Mouse (Mus musculus): ENCODE measurements at regions not wholly inside any gene's neighbourhood (a gene's known extent, or its start where the extent isn't known, plus 50 kb on each side); places are given as distances from the start of the nearest gene placed in this dataset.

DNA sequence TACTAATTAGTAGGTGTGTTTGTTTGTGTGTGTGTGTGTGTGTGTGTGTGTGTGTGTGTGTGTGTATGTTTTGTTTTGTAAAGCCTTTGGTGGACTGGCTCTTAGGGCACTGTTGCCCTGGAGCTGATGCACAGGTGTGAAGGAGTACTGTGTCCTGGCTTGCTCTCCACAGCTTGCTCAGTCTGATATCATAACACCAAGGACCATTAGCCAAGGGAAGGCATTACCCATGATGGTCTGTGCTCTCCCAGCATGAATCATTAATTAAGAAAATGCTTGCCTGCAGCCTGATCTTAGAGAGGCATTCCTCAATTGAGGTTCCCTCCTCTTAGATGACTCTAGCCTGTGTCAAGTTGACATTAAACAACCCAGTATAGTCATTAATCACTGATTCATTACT is 54.7 kb downstream of the Spry2 start:
- ATAC-seq (ENCODE audit: low FRiP score, low read depth), result no peak
- Histone ChIP-seq H3K27me3 (replicated peaks) (no peaks in the 10 kb centered on the region), H3K36me3 (no peaks in the 10 kb centered on the region), H3K9ac (no peak overlapping the region), H3K27ac (no peak overlapping the region), H3K4me2 (replicated peaks) (no peak overlapping the region), H3K9me3 (no peaks in the 10 kb centered on the region), H3K4me1 (no peaks in the 10 kb centered on the region), H3K4me3 (no peak overlapping the region)

DNA sequence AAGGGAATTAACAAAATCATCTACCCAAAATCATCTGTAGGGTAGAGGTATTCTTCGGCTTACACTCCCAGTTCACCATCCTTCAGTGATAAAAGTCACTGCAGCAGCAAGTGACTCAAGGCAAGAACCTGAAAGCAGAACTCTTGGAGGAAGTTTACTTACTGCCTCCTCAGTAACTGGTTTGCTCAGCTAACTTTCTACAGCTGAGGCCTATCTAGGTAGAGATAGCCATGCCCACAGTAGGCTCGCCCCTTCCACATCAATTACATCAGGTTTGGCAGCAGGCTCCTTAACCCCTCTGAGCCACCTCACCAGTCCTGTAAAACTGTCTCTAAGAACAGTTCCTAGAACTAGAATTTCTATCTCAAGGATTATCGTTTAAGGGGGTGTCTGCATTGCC is 59.1 kb downstream of the Spry2 start:
- Histone ChIP-seq H3K4me1 (no peaks in the 10 kb centered on the region), H3K9ac (no peak overlapping the region), H3K4me2 (replicated peaks) (no peak overlapping the region), H3K9me3 (no peaks in the 10 kb centered on the region), H3K36me3 (no peaks in the 10 kb centered on the region), H3K4me3 (no peak overlapping the region), H3K27me3 (replicated peaks) (no peaks in the 10 kb centered on the region), H3K27ac (no peak overlapping the region)
- WGBS, result 89% methylated on average over 3 of the region's 3 CpGs
- ATAC-seq (ENCODE audit: low FRiP score, low read depth), result no peak

DNA sequence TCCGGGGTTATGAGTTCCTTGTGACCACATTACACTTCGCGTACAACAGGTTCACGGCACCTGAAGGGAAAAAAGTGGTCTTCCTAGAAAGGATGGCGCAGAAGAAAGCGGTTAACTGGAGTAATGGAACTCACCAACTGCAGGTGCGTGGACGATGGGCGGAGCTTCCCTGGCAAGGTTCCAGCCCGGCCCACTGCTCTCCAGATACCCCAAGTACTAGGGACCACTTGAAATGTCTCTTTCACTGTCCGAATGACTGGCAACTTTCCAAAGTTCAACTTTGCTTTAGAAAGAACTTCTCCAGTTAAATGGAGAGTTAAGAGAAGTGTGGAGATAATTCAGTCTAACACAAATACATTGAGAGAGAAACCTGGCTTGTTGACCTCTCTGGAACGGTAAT is 65.9 kb downstream of the Spry2 start:
- WGBS, result 91% methylated on average over 12 of the region's 12 CpGs
- no peaks in the 10 kb centered on the region for H3K36me3 ChIP-seq
- H3K4me2 ChIP-seq (replicated peaks), result no peak overlapping the region
- H3K27ac ChIP-seq, result no peak overlapping the region
- no peaks in the 10 kb centered on the region for H3K9me3 ChIP-seq
- no peak overlapping the region for H3K9ac ChIP-seq
- no peaks in the 10 kb centered on the region for H3K4me1 ChIP-seq
- no peak overlapping the region for H3K4me3 ChIP-seq
- no peak for ATAC-seq (ENCODE audit: low FRiP score, low read depth)
- no peaks in the 10 kb centered on the region for H3K27me3 ChIP-seq (replicated peaks)

DNA sequence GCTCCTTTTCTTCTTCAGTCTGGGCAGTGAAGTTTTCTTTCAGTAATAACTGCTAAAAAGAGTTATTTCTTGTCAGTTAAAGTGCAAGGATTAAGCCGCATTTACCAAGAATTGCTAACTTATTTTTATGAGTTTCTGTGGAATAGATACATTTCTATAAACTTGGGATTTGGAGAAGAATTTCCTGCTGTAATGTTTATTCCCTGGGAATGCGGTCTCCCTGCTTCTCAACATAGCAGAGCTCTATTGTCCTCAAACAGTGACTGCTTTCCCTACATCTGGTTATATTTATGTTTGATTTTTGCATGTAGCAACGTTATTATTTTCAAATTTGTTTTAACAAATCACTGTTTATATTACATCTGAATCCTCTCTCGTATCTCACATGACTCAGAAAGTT is 66.3 kb downstream of the Spry2 start:
- H3K36me3 ChIP-seq, result no peaks in the 10 kb centered on the region
- no peak for ATAC-seq (ENCODE audit: low FRiP score, low read depth)
- WGBS, result 82% methylated on average over 4 of the region's 4 CpGs
- H3K27me3 ChIP-seq (replicated peaks), result no peaks in the 10 kb centered on the region
- H3K4me3 ChIP-seq, result no peak overlapping the region
- no peak overlapping the region for H3K27ac ChIP-seq
- H3K9ac ChIP-seq, result no peak overlapping the region
- no peaks in the 10 kb centered on the region for H3K4me1 ChIP-seq
- H3K9me3 ChIP-seq, result no peaks in the 10 kb centered on the region
- H3K4me2 ChIP-seq (replicated peaks), result no peak overlapping the region

DNA sequence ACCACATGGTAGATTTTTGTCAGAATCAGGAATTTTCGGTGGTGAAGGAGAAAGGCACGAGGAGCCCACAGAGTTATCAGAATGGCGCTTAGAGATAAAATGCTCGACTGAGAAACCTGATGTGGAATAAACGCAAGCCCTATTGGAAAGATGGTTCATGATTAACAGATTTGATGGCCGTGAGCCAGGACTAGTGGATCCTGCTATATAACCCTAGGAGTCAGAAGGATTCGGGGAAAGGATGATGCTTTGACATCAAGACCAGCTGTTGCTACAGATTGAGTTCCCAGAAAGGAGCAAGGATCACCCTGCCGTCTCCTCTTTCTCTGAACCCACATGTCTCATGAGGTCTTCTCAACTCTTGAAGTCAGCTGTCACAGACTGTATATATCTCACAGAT is 73.5 kb downstream of the Spry2 start:
- 88% methylated on average over 8 of the region's 8 CpGs for WGBS
- no peak for ATAC-seq (ENCODE audit: low FRiP score, low read depth)

DNA sequence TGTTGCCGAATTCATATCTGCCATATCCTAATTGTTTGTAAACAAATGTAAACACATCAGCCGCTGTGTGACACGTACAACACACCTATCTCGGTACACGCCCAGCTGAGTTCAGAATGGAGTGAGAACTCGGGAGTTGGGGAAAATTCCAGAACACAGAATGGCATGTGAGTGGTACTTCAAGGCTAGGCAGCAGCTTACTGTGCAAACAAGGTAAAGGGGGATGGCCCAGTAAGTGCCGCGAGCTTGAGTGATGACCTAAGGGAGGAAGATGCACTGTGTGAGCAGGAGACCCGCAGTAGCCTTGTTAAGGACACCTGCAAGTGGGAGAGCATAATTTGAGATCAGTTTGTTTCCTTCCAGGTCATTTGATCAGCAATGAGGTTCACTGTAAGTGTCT is 74.0 kb downstream of the Spry2 start:
- H3K9ac ChIP-seq, result no peak overlapping the region
- no peaks in the 10 kb centered on the region for H3K4me1 ChIP-seq
- no peak overlapping the region for H3K4me2 ChIP-seq (replicated peaks)
- H3K4me3 ChIP-seq, result no peak overlapping the region
- no peak overlapping the region for H3K27ac ChIP-seq
- no peaks in the 10 kb centered on the region for H3K36me3 ChIP-seq
- no peak for ATAC-seq (ENCODE audit: low FRiP score, low read depth)
- WGBS, result 93% methylated on average over 9 of the region's 9 CpGs
- H3K27me3 ChIP-seq (replicated peaks), result no peaks in the 10 kb centered on the region
- no peaks in the 10 kb centered on the region for H3K9me3 ChIP-seq

More for the DNA sequence above, 73.5 kb downstream of the Spry2 start:
- Histone ChIP-seq H3K36me3 (no peaks in the 10 kb centered on the region), H3K4me3 (no peak overlapping the region), H3K4me2 (replicated peaks) (no peak overlapping the region), H3K4me1 (no peaks in the 10 kb centered on the region), H3K9me3 (no peaks in the 10 kb centered on the region), H3K27ac (no peak overlapping the region), H3K27me3 (replicated peaks) (no peaks in the 10 kb centered on the region), H3K9ac (no peak overlapping the region)

DNA sequence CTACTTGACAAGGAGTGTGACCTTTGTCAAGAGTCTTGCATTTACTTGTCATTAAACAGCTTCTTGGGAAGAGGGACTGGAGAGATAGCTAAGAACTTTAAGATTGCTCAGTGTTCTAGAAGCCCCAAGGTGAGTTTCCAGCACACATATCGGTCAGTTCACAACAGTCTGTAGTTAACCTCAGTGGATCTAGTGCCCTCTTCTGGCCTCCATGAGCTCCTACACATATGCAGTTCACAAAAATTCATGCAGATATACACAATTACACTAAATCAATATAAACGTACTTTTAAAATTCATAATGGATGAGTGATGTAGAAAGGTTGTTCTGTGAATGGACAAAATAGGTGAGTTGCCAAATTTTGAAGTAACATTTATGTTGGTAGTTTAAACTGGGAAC is 77.1 kb downstream of the Spry2 start:
- H3K4me3 ChIP-seq, result no peak overlapping the region
- WGBS, result 92% methylated on average over 2 of the region's 2 CpGs

DNA sequence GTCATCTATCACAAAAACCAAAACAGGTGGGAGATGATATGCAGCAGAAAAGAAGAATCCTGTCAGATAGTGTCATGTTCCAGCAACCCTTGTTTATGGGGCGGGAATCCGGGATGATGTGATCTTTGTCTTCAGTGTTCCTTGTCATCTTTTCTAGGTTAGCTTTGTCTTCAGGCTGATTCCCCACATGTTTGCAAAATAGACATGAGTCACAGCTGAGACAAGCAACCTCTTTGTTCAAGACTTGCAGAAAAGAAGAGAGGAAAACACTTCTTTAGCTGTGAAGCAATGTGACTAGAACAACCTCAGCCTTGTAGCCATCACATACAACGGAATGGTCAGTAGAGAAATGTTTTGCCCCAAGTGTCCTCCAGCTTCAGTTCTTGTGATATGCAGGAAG is 77.8 kb downstream of the Spry2 start:
- Histone ChIP-seq H3K9me3 (no peaks in the 10 kb centered on the region), H3K9ac (no peak overlapping the region), H3K36me3 (no peaks in the 10 kb centered on the region), H3K27ac (no peak overlapping the region), H3K4me1 (no peaks in the 10 kb centered on the region), H3K4me2 (replicated peaks) (no peak overlapping the region), H3K27me3 (replicated peaks) (no peaks in the 10 kb centered on the region), H3K4me3 (no peak overlapping the region)
- ATAC-seq (ENCODE audit: low FRiP score, low read depth), result no peak
- 94% methylated on average over 3 of the region's 3 CpGs for WGBS

More for the DNA sequence above, 77.1 kb downstream of the Spry2 start:
- no peaks in the 10 kb centered on the region for H3K9me3 ChIP-seq
- H3K9ac ChIP-seq, result no peak overlapping the region
- no peaks in the 10 kb centered on the region for H3K27me3 ChIP-seq (replicated peaks)
- no peaks in the 10 kb centered on the region for H3K4me1 ChIP-seq
- no peak overlapping the region for H3K27ac ChIP-seq
- ATAC-seq (ENCODE audit: low FRiP score, low read depth), result no peak
- no peaks in the 10 kb centered on the region for H3K36me3 ChIP-seq
- H3K4me2 ChIP-seq (replicated peaks), result no peak overlapping the region

DNA sequence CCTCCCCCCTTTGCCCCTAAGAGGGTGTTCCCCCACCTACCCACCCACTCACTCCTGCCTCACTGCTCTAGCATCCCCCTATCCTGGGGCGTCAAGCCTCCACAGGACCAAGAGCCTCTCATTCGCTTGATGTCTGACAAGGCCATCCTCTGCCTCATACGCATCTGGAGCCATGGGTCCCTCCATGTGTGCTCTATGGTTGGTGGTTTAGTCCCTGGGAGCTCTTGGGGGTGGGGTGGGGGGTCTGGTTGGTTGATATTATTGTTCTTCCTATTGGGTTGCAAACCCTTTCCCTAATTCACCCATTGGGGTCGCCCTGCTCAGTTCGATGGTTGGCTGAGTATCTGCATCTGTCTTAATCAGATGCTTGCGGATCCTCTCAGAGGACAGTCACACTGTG is 79.1 kb downstream of the Spry2 start:
- H3K27me3 ChIP-seq (replicated peaks), result no peaks in the 10 kb centered on the region
- no peak overlapping the region for H3K9ac ChIP-seq
- no peak for ATAC-seq (ENCODE audit: low FRiP score, low read depth)
- no peaks in the 10 kb centered on the region for H3K9me3 ChIP-seq
- no peaks in the 10 kb centered on the region for H3K36me3 ChIP-seq
- no peak overlapping the region for H3K4me2 ChIP-seq (replicated peaks)
- no peak overlapping the region for H3K4me3 ChIP-seq
- H3K4me1 ChIP-seq, result no peaks in the 10 kb centered on the region
- no peak overlapping the region for H3K27ac ChIP-seq
- 91% methylated on average over 6 of the region's 6 CpGs for WGBS

DNA sequence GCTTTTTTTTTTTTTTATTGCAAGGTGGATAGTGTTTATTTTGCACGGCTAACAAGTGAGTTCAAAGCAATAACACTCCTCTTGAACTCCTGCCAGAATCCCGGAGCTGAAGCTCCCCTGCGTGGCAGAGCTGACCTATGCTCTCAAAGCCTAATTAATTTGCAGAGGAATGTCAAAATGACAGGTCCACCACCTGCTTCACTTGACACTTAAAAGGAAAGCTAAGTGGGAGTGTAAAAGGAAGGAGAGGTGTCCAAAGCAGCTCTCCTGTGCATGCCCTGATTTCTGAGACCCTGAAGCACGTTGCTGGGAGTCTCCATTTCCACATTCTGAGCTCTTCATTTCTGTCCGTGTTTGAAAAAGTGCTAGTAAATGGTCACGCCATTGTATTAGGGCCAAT is 80.8 kb downstream of the Spry2 start:
- no peak overlapping the region for H3K9ac ChIP-seq
- WGBS, result 12% methylated on average over 6 of the region's 6 CpGs
- peak; percentile 46 for ATAC-seq (ENCODE audit: low FRiP score, low read depth)

DNA sequence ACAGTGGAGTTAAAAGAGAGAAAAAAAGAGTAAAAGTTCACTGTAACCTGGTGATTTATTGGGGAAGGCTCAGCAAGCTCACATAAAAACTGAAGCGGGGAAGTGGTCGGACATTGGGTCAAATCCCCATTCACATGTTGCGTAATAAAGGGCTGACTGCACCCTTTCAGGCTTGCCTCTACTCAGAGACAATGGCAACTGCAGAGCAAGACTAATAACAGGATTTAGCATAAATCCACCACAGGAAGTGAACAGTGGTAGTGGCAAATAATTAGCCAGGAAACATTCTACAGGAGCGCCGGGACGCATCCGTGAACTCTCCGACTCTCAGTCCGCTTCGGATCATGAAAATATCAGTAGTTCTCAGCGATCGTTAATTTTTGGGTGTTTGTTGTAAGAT is 81.3 kb downstream of the Spry2 start:
- no peaks in the 10 kb centered on the region for H3K27me3 ChIP-seq (replicated peaks)
- no peaks in the 10 kb centered on the region for H3K4me1 ChIP-seq
- WGBS, result 6% methylated on average over 12 of the region's 12 CpGs
- peak overlapping the region; percentile 19; the same call in 1 of the 2 replicates for H3K4me3 ChIP-seq
- peak; percentile 87 for ATAC-seq (ENCODE audit: low FRiP score, low read depth)
- no peak overlapping the region for H3K27ac ChIP-seq
- H3K4me2 ChIP-seq (replicated peaks), result peak overlapping the region; percentile 53
- H3K9me3 ChIP-seq, result no peaks in the 10 kb centered on the region
- no peak overlapping the region for H3K9ac ChIP-seq
- H3K36me3 ChIP-seq, result no peaks in the 10 kb centered on the region

More for the DNA sequence above, 80.8 kb downstream of the Spry2 start:
- Histone ChIP-seq H3K4me2 (replicated peaks) (peak overlapping the region; percentile 53), H3K9me3 (no peaks in the 10 kb centered on the region), H3K4me1 (no peaks in the 10 kb centered on the region), H3K36me3 (no peaks in the 10 kb centered on the region), H3K4me3 (no peak overlapping the region), H3K27me3 (replicated peaks) (no peaks in the 10 kb centered on the region), H3K27ac (no peak overlapping the region)

DNA sequence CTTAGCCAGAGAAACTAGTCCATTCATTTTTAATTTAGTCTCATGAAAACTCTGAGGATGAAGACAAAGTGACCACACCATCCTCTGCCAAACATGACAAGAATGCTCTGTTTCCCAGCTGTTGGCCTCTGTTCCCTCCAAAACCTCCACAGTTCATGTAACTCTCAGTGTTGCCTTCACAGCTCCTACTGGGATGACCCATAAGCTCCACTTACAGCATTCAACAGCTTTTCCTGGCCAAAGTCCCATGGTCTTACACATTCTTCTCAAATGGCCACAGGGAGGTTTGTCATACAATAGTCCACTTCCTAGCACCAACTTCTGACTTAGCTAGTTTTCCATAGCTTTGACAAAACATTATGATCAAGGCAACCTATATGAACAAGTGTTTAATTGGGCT is 83.0 kb downstream of the Spry2 start:
- H3K4me2 ChIP-seq (replicated peaks), result no peak overlapping the region
- no peak overlapping the region for H3K4me3 ChIP-seq
- no peaks in the 10 kb centered on the region for H3K9me3 ChIP-seq
- H3K9ac ChIP-seq, result no peak overlapping the region
- no peak overlapping the region for H3K27ac ChIP-seq
- H3K27me3 ChIP-seq (replicated peaks), result no peaks in the 10 kb centered on the region
- ATAC-seq (ENCODE audit: low FRiP score, low read depth), result no peak
- no peaks in the 10 kb centered on the region for H3K4me1 ChIP-seq
- H3K36me3 ChIP-seq, result no peaks in the 10 kb centered on the region

DNA sequence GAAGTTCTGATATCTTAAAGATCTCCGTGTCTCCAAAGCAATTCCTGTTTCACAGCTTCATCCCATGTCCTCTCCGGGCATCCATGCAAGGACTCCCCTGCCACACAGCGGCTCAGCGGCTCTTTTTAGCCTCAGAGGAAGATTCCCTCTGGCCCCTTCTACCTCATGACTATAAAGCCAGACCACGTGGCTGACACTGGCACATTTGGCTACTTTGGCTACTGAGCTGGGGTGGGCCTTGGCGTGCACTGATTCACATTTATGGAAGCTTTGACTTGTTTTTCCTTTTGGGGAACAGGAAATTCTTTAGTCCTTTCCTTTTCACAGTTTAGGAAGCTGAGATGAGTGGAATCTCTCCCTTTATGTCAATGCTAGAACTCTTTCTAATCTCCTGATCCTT is 83.5 kb downstream of the Spry2 start:
- Histone ChIP-seq H3K36me3 (no peaks in the 10 kb centered on the region), H3K9me3 (no peaks in the 10 kb centered on the region), H3K9ac (no peak overlapping the region), H3K4me3 (no peak overlapping the region), H3K27me3 (replicated peaks) (no peaks in the 10 kb centered on the region), H3K4me2 (replicated peaks) (no peak overlapping the region), H3K4me1 (no peaks in the 10 kb centered on the region), H3K27ac (no peak overlapping the region)
- 88% methylated on average over 6 of the region's 6 CpGs for WGBS
- ATAC-seq (ENCODE audit: low FRiP score, low read depth), result no peak

DNA sequence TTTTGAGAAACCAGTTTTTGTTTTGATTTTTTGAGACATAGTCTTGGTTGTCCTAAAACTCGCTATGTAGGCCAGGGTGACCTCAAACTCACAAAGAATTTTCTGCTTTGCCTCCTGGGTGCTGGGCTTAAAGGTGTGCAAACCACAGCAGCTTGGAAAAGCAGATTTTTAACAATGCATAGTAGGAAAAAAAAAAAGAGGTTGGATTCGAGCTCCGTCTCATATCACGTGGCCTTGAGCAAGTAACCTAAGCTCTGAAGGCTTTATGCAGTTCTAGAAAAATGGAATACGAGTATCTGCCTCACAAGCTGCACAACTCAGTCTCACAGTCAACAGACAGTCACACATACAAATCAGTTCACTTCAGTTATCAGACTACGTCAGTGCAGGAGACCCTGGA is 90.9 kb downstream of the Spry2 start:
- no peak for ATAC-seq (ENCODE audit: low FRiP score, low read depth)
- 0 out of 2 replicates have a peak, but pooled peaks cover 3% of the 10 kb centered on the region for H3K4me1 ChIP-seq
- no peak overlapping the region for H3K4me2 ChIP-seq (replicated peaks)
- WGBS, result 79% methylated on average over 6 of the region's 6 CpGs
- H3K27ac ChIP-seq, result no peak overlapping the region
- H3K9ac ChIP-seq, result no peak overlapping the region
- no peaks in the 10 kb centered on the region for H3K9me3 ChIP-seq
- H3K36me3 ChIP-seq, result no peaks in the 10 kb centered on the region
- no peaks in the 10 kb centered on the region for H3K27me3 ChIP-seq (replicated peaks)
- no peak overlapping the region for H3K4me3 ChIP-seq
